Mouse (Mus musculus): ENCODE measurements around the gene Frmd4b. TPM values are rescaled to one million over a fixed set of nuclear protein-coding genes. Genes with fewer than 3 reads are reported as not detected.

Frmd4b gene
- polyA plus RNA-seq, 1 experiment from 2014 or later, result 14.0 TPM

DNA sequence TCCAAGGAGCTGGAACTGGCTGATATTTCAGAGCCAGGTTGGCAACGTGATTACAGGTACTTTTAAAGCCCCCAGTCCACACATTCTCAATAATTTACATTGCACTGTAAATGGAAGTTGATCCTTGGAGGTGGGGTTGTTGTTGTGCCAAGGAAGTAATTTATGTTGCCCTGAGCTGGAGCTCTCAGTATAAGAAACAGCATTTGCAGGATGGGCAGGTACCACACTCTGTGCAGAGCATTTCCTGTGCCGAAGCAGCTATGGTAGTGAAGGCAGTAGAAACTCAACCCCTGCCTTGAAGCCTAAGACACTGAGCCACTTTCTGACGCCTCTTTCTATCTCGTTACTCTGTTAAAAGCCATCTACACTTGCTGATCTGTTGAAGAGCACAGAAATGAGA is 341.6 kb downstream of the Frmd4b start:
- no peaks in the 10 kb centered on the region for H3K27me3 ChIP-seq (ENCODE audit: insufficient read depth, low read length)
- no peak for ATAC-seq (replicated peaks; ENCODE audit: low FRiP score, low read depth)
- H3K9ac ChIP-seq (ENCODE audit: low read depth, low read length), result no peak overlapping the region
- no peaks in the 10 kb centered on the region for H3K9me3 ChIP-seq (replicated peaks; ENCODE audit: low read length)
- H3K4me3 ChIP-seq (replicated peaks; ENCODE audit: low read depth, low read length), result no peak overlapping the region
- no peak overlapping the region for H3K4me2 ChIP-seq (ENCODE audit: low read length)
- no peaks in the 10 kb centered on the region for H3K36me3 ChIP-seq (ENCODE audit: insufficient read depth, low read length)
- no peak for TF ChIP-seq CTCF (IDR thresholded peaks at IDR 0.05; ENCODE audit: low read depth)
- DNase-seq (ENCODE audit: low spot score), result no peak
- H3K27ac ChIP-seq, result no peak overlapping the region
- 38% methylated on average over 4 of the region's 4 CpGs for WGBS
- H3K4me1 ChIP-seq (replicated peaks; ENCODE audit: insufficient read depth, low read length), result no peaks in the 10 kb centered on the region

DNA sequence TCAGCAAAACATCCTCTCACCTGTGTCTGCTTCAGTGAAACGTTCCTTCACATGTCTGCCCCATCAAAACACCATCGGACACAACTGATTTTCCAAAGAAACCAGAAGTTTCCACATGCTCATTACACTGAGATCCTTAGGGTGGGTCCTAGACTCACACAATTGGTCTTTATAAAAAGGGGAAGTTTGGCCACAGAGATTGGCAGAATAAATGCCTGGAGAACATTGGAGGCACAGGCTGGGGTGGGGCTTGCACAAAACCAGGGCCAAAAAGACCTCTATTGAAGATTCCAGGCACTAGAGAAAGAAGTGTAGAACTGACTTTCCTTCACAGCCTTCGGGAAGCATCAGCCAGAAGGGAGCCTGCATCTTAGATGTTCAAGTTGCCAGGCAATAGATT is 343.6 kb downstream of the Frmd4b start:
- Histone ChIP-seq H3K9me3 (replicated peaks; ENCODE audit: low read length) (no peaks in the 10 kb centered on the region), H3K36me3 (ENCODE audit: insufficient read depth, low read length) (no peaks in the 10 kb centered on the region), H3K9ac (ENCODE audit: low read depth, low read length) (no peak overlapping the region), H3K4me3 (replicated peaks; ENCODE audit: low read depth, low read length) (no peak overlapping the region), H3K27ac (no peak overlapping the region), H3K27me3 (ENCODE audit: insufficient read depth, low read length) (no peaks in the 10 kb centered on the region), H3K4me1 (replicated peaks; ENCODE audit: insufficient read depth, low read length) (no peaks in the 10 kb centered on the region), H3K4me2 (ENCODE audit: low read length) (no peak overlapping the region)
- TF ChIP-seq CTCF (IDR thresholded peaks at IDR 0.05; ENCODE audit: low read depth), result no peak
- ATAC-seq (replicated peaks; ENCODE audit: low FRiP score, low read depth) (no peak), DNase-seq (ENCODE audit: low spot score) (no peak)
- WGBS, result 68% methylated on average over 3 of the region's 3 CpGs

DNA sequence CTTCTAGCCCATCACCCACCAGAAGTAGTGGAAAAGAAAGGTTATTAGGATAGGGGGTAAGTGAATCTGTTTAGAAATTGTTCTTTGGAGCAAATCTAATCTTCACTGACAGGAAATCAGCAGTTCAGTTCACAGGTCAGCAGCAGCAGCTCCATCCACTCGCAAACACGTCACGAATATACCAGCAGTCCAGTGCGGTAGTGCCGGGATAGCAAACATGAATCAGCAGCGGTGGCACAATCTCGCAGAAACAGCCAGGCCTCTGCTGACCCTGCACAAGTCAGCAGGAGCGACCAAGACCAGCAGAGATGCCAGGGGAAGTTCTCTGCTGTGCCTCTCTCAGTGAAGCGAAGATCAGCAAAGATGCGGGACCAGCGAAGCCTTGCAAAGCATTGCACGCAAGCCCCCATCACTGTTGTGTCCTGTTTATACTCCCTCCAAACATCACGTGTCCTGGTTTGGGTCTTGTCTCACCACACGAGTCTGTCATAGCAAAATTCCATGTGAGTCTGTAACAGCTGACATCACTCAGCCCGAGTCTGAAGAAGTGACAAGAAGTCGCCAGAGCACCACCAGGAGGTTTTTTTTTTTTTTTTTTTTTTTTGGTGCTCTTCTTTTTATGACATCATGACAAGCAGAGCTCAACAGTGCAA is 344.2 kb downstream of the Frmd4b start:
- Histone ChIP-seq H3K9me3 (replicated peaks; ENCODE audit: low read length) (no peaks in the 10 kb centered on the region), H3K9ac (ENCODE audit: low read depth, low read length) (no peak overlapping the region), H3K27ac (no peak overlapping the region), H3K4me2 (ENCODE audit: low read length) (no peak overlapping the region), H3K27me3 (ENCODE audit: insufficient read depth, low read length) (no peaks in the 10 kb centered on the region), H3K4me1 (replicated peaks; ENCODE audit: insufficient read depth, low read length) (no peaks in the 10 kb centered on the region), H3K36me3 (ENCODE audit: insufficient read depth, low read length) (no peaks in the 10 kb centered on the region), H3K4me3 (replicated peaks; ENCODE audit: low read depth, low read length) (no peak overlapping the region)
- no peak for ATAC-seq (replicated peaks; ENCODE audit: low FRiP score, low read depth)
- TF ChIP-seq CTCF (IDR thresholded peaks at IDR 0.05; ENCODE audit: low read depth), result no peak
- DNase-seq (ENCODE audit: low spot score), result no peak
- 76% methylated on average over 16 of the region's 16 CpGs for WGBS

DNA sequence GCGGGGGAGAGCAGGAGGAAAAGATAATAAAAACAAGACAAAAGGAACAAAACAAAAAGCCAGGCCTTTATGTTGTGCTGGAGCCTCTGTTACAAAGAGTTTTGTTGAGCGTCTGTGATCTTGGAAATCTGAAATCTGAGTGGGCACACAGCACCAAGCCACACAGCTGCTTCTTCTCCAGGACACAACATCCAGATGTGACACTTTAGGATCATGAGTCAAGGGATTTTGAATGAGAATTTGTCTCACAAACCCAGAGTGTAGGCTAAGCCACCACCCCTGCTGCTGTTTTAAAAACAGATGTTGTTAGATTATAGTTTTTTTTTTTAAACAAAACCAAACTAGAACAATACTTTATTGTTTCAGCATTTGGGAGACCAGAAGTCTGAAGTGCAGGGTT is 345.0 kb downstream of the Frmd4b start:
- ATAC-seq (replicated peaks; ENCODE audit: low FRiP score, low read depth) (no peak), DNase-seq (ENCODE audit: low spot score) (no peak)
- Histone ChIP-seq H3K36me3 (ENCODE audit: insufficient read depth, low read length) (no peaks in the 10 kb centered on the region), H3K4me2 (ENCODE audit: low read length) (no peak overlapping the region), H3K4me3 (replicated peaks; ENCODE audit: low read depth, low read length) (no peak overlapping the region), H3K9ac (ENCODE audit: low read depth, low read length) (no peak overlapping the region), H3K4me1 (replicated peaks; ENCODE audit: insufficient read depth, low read length) (no peaks in the 10 kb centered on the region), H3K27me3 (ENCODE audit: insufficient read depth, low read length) (no peaks in the 10 kb centered on the region), H3K9me3 (replicated peaks; ENCODE audit: low read length) (no peaks in the 10 kb centered on the region), H3K27ac (no peak overlapping the region)
- TF ChIP-seq CTCF (IDR thresholded peaks at IDR 0.05; ENCODE audit: low read depth), result no peak
- 60% methylated on average over 2 of the region's 2 CpGs for WGBS

DNA sequence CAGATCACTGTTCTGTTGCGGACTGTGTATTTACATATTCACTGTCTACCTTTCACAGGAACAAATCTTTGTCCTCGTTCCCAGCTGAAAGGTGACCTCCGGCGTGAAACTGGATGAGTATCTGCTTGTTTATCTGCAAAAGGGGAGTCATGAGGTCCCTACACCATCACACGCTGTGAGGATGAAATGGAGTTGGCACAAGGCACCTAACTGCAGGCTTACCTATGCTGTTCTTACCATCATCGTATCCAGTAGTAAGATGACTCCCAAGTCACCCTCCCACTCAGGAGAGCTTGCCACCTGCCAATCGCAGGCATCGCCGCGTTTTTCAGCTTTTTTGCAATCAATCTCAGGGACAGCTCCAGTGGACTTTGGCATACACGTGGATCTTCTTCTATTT is 347.7 kb downstream of the Frmd4b start:
- H3K36me3 ChIP-seq (ENCODE audit: insufficient read depth, low read length), result no peaks in the 10 kb centered on the region
- TF ChIP-seq CTCF (IDR thresholded peaks at IDR 0.05; ENCODE audit: low read depth), result no peak
- no peak overlapping the region for H3K9ac ChIP-seq (ENCODE audit: low read depth, low read length)
- no peaks in the 10 kb centered on the region for H3K27me3 ChIP-seq (ENCODE audit: insufficient read depth, low read length)
- H3K27ac ChIP-seq, result no peak overlapping the region
- no peaks in the 10 kb centered on the region for H3K4me1 ChIP-seq (replicated peaks; ENCODE audit: insufficient read depth, low read length)
- no peak overlapping the region for H3K4me3 ChIP-seq (replicated peaks; ENCODE audit: low read depth, low read length)
- no peak for ATAC-seq (replicated peaks; ENCODE audit: low FRiP score, low read depth)
- H3K9me3 ChIP-seq (replicated peaks; ENCODE audit: low read length), result no peaks in the 10 kb centered on the region
- 70% methylated on average over 11 of the region's 11 CpGs for WGBS
- H3K4me2 ChIP-seq (ENCODE audit: low read length), result no peak overlapping the region
- no peak for DNase-seq (ENCODE audit: low spot score)

DNA sequence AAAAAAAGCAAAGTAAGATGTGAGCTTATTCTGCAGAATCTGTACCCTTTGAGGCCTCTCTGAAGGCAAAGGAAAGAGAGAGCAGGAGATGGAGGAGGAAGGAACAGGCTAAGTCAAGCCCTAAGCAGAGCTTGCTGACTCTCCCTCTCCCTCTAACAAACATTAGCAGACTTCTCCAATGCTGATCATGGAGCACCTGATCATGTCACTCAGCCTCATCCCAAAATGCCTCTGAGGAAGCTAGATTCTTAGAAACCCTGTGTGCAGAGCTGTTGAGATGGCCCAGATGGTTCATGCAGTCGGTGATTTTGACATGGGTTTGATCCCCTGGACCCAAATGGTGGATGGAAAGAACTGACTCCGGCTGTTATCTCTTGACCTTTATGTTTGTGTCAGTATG is 350.2 kb downstream of the Frmd4b start:
- no peaks in the 10 kb centered on the region for H3K4me1 ChIP-seq (replicated peaks; ENCODE audit: insufficient read depth, low read length)
- WGBS, result 80% methylated on average over 2 of the region's 2 CpGs
- no peak overlapping the region for H3K9ac ChIP-seq (ENCODE audit: low read depth, low read length)
- H3K4me2 ChIP-seq (ENCODE audit: low read length), result no peak overlapping the region
- no peak for ATAC-seq (replicated peaks; ENCODE audit: low FRiP score, low read depth)
- no peak for DNase-seq (ENCODE audit: low spot score)
- no peak for TF ChIP-seq CTCF (IDR thresholded peaks at IDR 0.05; ENCODE audit: low read depth)
- H3K4me3 ChIP-seq (replicated peaks; ENCODE audit: low read depth, low read length), result no peak overlapping the region
- no peaks in the 10 kb centered on the region for H3K36me3 ChIP-seq (ENCODE audit: insufficient read depth, low read length)
- no peaks in the 10 kb centered on the region for H3K27me3 ChIP-seq (ENCODE audit: insufficient read depth, low read length)
- no peak overlapping the region for H3K27ac ChIP-seq
- H3K9me3 ChIP-seq (replicated peaks; ENCODE audit: low read length), result no peaks in the 10 kb centered on the region

DNA sequence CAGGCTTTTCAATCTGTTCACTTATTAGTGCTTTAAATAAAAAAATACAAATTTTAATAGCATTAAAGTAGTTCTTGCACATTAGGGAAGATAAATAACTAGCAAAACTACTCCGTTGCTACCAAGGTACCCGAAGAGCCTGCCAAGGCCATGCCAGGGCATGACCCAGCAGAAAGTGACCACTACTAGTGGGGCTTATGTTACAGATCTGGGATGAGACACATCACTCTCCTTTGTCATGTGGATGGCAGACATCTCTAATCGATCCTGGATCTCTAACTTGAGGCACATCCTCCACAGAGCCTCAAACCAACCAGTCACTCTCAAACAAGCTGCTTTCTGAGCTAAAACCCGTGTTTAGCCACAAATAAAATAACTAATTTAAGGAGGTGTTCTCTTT is 350.7 kb downstream of the Frmd4b start:
- DNase-seq (ENCODE audit: low spot score) (no peak), ATAC-seq (replicated peaks; ENCODE audit: low FRiP score, low read depth) (no peak)
- H3K27me3 ChIP-seq (ENCODE audit: insufficient read depth, low read length), result no peaks in the 10 kb centered on the region
- no peaks in the 10 kb centered on the region for H3K4me1 ChIP-seq (replicated peaks; ENCODE audit: insufficient read depth, low read length)
- no peak overlapping the region for H3K27ac ChIP-seq
- 60% methylated on average over 4 of the region's 4 CpGs for WGBS
- H3K9ac ChIP-seq (ENCODE audit: low read depth, low read length), result no peak overlapping the region
- H3K4me3 ChIP-seq (replicated peaks; ENCODE audit: low read depth, low read length), result no peak overlapping the region
- H3K4me2 ChIP-seq (ENCODE audit: low read length), result no peak overlapping the region
- H3K9me3 ChIP-seq (replicated peaks; ENCODE audit: low read length), result no peaks in the 10 kb centered on the region
- H3K36me3 ChIP-seq (ENCODE audit: insufficient read depth, low read length), result no peaks in the 10 kb centered on the region
- no peak for TF ChIP-seq CTCF (IDR thresholded peaks at IDR 0.05; ENCODE audit: low read depth)
